Mouse (Mus musculus): ENCODE measurements around the gene Pick1.

- no peak for TF ChIP-seq CTCF (IDR thresholded peaks at IDR 0.05; ENCODE audit: control insufficient read depth, insufficient read depth, insufficient read length)
- no peak for TF ChIP-seq MYOD1 (IDR thresholded peaks at IDR 0.05; ENCODE audit: control insufficient read depth, insufficient read length, low read depth)
- TF ChIP-seq USF1 (IDR thresholded peaks at IDR 0.05; ENCODE audit: low read depth), result no peak
- no peak for TF ChIP-seq MAX (IDR thresholded peaks at IDR 0.05)
- no peak for TF ChIP-seq CEBPB (IDR thresholded peaks at IDR 0.05; ENCODE audit: low read depth)
- TF ChIP-seq MYOG (IDR thresholded peaks at IDR 0.05; ENCODE audit: control insufficient read depth, extremely low read depth, insufficient read length), result no peak
- no peak for TF ChIP-seq FOSL1 (IDR thresholded peaks at IDR 0.05; ENCODE audit: insufficient read depth, low read length, poor library complexity, severe bottlenecking)
Measured at GRCm38 (mm10) chr15:79210357-79210756, 18.6 kb upstream of the Pick1 start.

Measured in C2C12 (cell line).